Mouse (Mus musculus) heart, postnatal 10 days (tissue): ENCODE measurements around the gene Olfr951. TPM values are rescaled to one million over a fixed set of nuclear protein-coding genes. Genes with fewer than 3 reads are reported as not detected.

Experiments used
- DNase-seq, 2 experiments: peaks; one replicate each; pipeline ENCODE4 v3.0.0; 2021
- intact Hi-C: fragments of 180-260 bp; cut with DNase I; formaldehyde crosslinking; loops from one replicate; pipeline ENCODE4 v1.15.1; 2025
- total RNA-seq, 2 experiments: library from RNA; stranded (reverse); gene quantifications; 2 replicates each; pipeline ENCODE4 v1.2.3; 2021

Gene Olfr951
- not detected for total RNA-seq

DNA sequence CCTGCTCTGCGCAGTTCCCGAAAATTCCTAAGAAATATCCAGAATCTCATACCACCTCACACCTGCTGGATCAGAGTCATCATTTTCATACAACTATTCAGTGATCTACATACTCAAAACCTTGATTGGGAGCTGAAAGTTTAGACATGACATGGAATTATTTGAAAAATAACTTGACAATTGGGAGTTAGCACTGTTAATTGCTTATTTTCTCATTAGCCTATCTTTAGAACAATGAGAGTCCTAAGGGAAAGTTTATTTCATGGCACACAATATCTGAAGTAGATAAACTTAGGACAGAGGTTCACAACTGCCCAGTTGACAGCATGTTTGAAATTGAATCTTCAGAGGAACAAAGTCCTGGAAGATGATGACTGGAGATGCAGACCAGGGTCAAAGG is at the start of gene Olfr951:
Gene Olfr951, plus strand, starts transcription at position 301 of the 400 bp plus-strand sequence.
- intact Hi-C loops = no loop called here
- DNase-seq = no peak

DNA sequence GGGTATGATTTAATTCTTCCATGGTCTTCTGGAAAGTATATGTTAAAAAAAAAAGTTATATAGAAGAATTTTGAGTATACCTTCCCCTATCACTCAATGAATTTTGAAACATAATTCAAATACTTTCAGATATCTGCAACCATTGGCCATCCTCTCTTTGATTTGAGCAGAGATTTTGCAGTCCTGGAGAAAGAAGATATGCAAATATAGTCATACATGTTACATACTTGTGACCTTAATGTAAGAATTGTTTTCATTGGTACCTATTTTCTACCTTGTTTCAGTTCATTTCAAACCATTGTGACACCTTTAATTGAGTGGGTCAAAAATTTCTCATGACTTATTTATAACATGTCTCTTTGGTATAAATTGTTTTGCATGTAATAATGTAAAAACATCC is 39.8 kb downstream of the Olfr951 start, which contains the start of gene Olfr952:
Gene Olfr952, minus strand, starts transcription at position 101 of the 400 bp plus-strand sequence.
- intact Hi-C loops = no loop called here
- no peak for DNase-seq

Other genes with a start within 250 kb of the Olfr951 start
- gene Olfr943, start 221.1 kb upstream of the Olfr951 start, total RNA-seq = not detected
- not detected for gene Olfr944, start 185.5 kb upstream of the Olfr951 start, total RNA-seq
- gene Olfr1537, start 137.4 kb upstream of the Olfr951 start, total RNA-seq = not detected
- gene Olfr945, start 110.6 kb upstream of the Olfr951 start, total RNA-seq = not detected
- gene Olfr948, start 61.4 kb upstream of the Olfr951 start, total RNA-seq = not detected
- gene Olfr952, start 39.7 kb downstream of the Olfr951 start, total RNA-seq = not detected
- not detected for gene Olfr954, start 69.3 kb downstream of the Olfr951 start, total RNA-seq
- not detected for gene Olfr955, start 84.5 kb downstream of the Olfr951 start, total RNA-seq
- gene Olfr44, start 106.6 kb downstream of the Olfr951 start, total RNA-seq = not detected
- not detected for gene Olfr957, start 128.4 kb downstream of the Olfr951 start, total RNA-seq
- gene Olfr958, start 166.6 kb downstream of the Olfr951 start, total RNA-seq = not detected
- not detected for gene Olfr959, start 188.2 kb downstream of the Olfr951 start, total RNA-seq
- gene AW551984, start 217.0 kb downstream of the Olfr951 start, total RNA-seq = 1 to 10 TPM; 2.3 to 3.8 TPM
- not detected for gene Olfr148, start 223.2 kb downstream of the Olfr951 start, total RNA-seq
- not detected for gene Olfr960, start 234.0 kb downstream of the Olfr951 start, total RNA-seq